Comparison of ENCODE assay signal across 9 mouse cellular contexts in genomic region chr8:120143911-120144651, GRCm38 (mm10). TPM values are rescaled to one million over a fixed set of nuclear protein-coding genes. Genes with fewer than 3 reads are reported as not detected.
DNase-seq lines count a peak whose midpoint lies in the region; ATAC-seq and TF ChIP-seq lines count a peak whose summit lies in the region.
"Had no signal": no experiment of that assay in that cellular context is flagged by ENCODE, and none has a peak within 500 bp of the region (broad histone marks: within the 10 kb centered on the region; RNA-seq: fewer than 3 reads in every experiment).

No protein-coding gene starts in this region.

- H3K27ac ChIP-seq in forebrain, embryonic 16.5 days (ENCODE audit: low read length), result peak overlapping the region; percentile 77
- peak overlapping the region; percentile 33; the same call in 1 of the 2 replicates for H3K27ac ChIP-seq in midbrain, embryonic 11.5 days (ENCODE audit: low read depth, low read length)
- no peak overlapping the region for H3K27ac ChIP-seq in intestine, postnatal 0 days (ENCODE audit: low read depth, low read length)
- H3K27ac ChIP-seq: heart, embryonic 15.5 days had no signal

- H3K36me3 ChIP-seq in forebrain, embryonic 16.5 days (ENCODE audit: control insufficient read depth, insufficient read depth), result no peaks in the 10 kb centered on the region
- no peaks in the 10 kb centered on the region for H3K36me3 ChIP-seq in midbrain, embryonic 11.5 days (ENCODE audit: control insufficient read depth, insufficient read depth, low read length)
- 0 out of 2 replicates have a peak, but pooled peaks cover 5% of the 10 kb centered on the region for H3K36me3 ChIP-seq in intestine, postnatal 0 days (ENCODE audit: control insufficient read depth, insufficient read depth)

- TF ChIP-seq CTCF in intestine, postnatal 0 days (IDR thresholded peaks at IDR 0.05; ENCODE audit: low read depth), result no peak

- H3K9me3 ChIP-seq in forebrain, embryonic 16.5 days (ENCODE audit: control insufficient read depth, low read length), result no peaks in the 10 kb centered on the region
- no peaks in the 10 kb centered on the region for H3K9me3 ChIP-seq in midbrain, embryonic 11.5 days (ENCODE audit: control insufficient read depth, low read length)
- H3K9me3 ChIP-seq in intestine, postnatal 0 days (ENCODE audit: control insufficient read depth), result no peaks in the 10 kb centered on the region
- H3K9me3 ChIP-seq: heart, embryonic 15.5 days had no signal

- no peak for DNase-seq in frontal cortex, postnatal 14 days (ENCODE audit: low spot score in 2 of 2)
- DNase-seq in adrenal gland, postnatal 25 days, result peak; percentile 72
- DNase-seq in midbrain, embryonic 11.5 days (ENCODE audit: low spot score, missing footprints), result no peak
- no peak for DNase-seq in thymus, postnatal 25 days
- DNase-seq in thymus, postnatal 10 days (ENCODE audit: low spot score in 2 of 2), result no peak

- WGBS in forebrain, embryonic 16.5 days, result 52% methylated on average over 15 of the region's 15 CpGs
- WGBS in midbrain, embryonic 11.5 days, result 71% methylated on average over 15 of the region's 15 CpGs
- WGBS in intestine, postnatal 0 days, result 74% methylated on average over 15 of the region's 15 CpGs

- peak overlapping the region; percentile 13; the same call in 1 of the 2 replicates for H3K9ac ChIP-seq in forebrain, embryonic 16.5 days (replicated peaks; ENCODE audit: low read depth, low read length)
- no peak overlapping the region for H3K9ac ChIP-seq in midbrain, embryonic 11.5 days (ENCODE audit: low read length)
- no peak overlapping the region for H3K9ac ChIP-seq in intestine, postnatal 0 days (ENCODE audit: low read depth, low read length)
- H3K9ac ChIP-seq: heart, embryonic 15.5 days had no signal

- H3K27me3 ChIP-seq in forebrain, embryonic 16.5 days (replicated peaks; ENCODE audit: control insufficient read depth, insufficient read depth, low read length), result no peaks in the 10 kb centered on the region
- H3K27me3 ChIP-seq in midbrain, embryonic 11.5 days (ENCODE audit: control insufficient read depth, insufficient read depth, low read length), result no peaks in the 10 kb centered on the region
- no peaks in the 10 kb centered on the region for H3K27me3 ChIP-seq in intestine, postnatal 0 days (replicated peaks; ENCODE audit: control insufficient read depth, insufficient read depth, low read length)
- H3K27me3 ChIP-seq: heart, embryonic 15.5 days had no signal

- ATAC-seq in frontal cortex, adult (ENCODE audit: low TSS enrichment), result peak; percentile 57
- peak; percentile 70 for ATAC-seq in forebrain, embryonic 16.5 days
- peak; percentile 59; the same call in 1 of the 2 replicates for ATAC-seq in midbrain, embryonic 11.5 days (ENCODE audit: low FRiP score)
- ATAC-seq in intestine, postnatal 0 days, result no peak

- H3K4me1 ChIP-seq in forebrain, embryonic 16.5 days (replicated peaks; ENCODE audit: control insufficient read depth, insufficient read depth, low read length), result peaks cover 19% of the 10 kb centered on the region
- H3K4me1 ChIP-seq in midbrain, embryonic 11.5 days (ENCODE audit: control insufficient read depth, insufficient read depth, low read length), result peaks cover 14% of the 10 kb centered on the region
- H3K4me1 ChIP-seq in intestine, postnatal 0 days (replicated peaks; ENCODE audit: control insufficient read depth, insufficient read depth, low read length), result peaks cover 7% of the 10 kb centered on the region; the same call in 1 of the 2 replicates

- no peak overlapping the region for H3K4me3 ChIP-seq in forebrain, embryonic 16.5 days (replicated peaks; ENCODE audit: low read length)
- no peak overlapping the region for H3K4me3 ChIP-seq in midbrain, embryonic 11.5 days (ENCODE audit: low read depth, low read length)
- H3K4me3 ChIP-seq in intestine, postnatal 0 days (ENCODE audit: low read depth, low read length), result no peak overlapping the region
- H3K4me3 ChIP-seq: heart, embryonic 15.5 days had no signal

- no peak overlapping the region for H3K4me2 ChIP-seq in forebrain, embryonic 16.5 days (ENCODE audit: low read length)
- H3K4me2 ChIP-seq in midbrain, embryonic 11.5 days, result no peak overlapping the region
- no peak overlapping the region for H3K4me2 ChIP-seq in intestine, postnatal 0 days (replicated peaks; ENCODE audit: low read depth)
- H3K4me2 ChIP-seq: heart, embryonic 15.5 days had no signal

RNA-seq across cellular contexts. Expression of gene 6430548M08Rik, which starts 30.1 kb away (rescaled TPM):
- total RNA-seq in adrenal gland, postnatal 25 days (2021), result 111 and 165 TPM in 2 replicates
- 27.5 and 29.2 TPM in 2 replicates for polyA plus RNA-seq in forebrain, embryonic 16.5 days (2015; fragmentation: Nextera tagmentation; extraction: Ambion mirVana)
- 12.4 and 13.5 TPM in 2 replicates for polyA plus RNA-seq in midbrain, embryonic 11.5 days (2014; fragmentation: Nextera tagmentation; extraction: Ambion mirVana)
- polyA plus RNA-seq in intestine, postnatal 0 days (2015; fragmentation: Nextera tagmentation; extraction: Ambion mirVana), result 6.0 and 7.1 TPM in 2 replicates

RNA-seq across cellular contexts. Expression of gene Fam92b, which starts 33.2 kb away (rescaled TPM):
- total RNA-seq in adrenal gland, postnatal 25 days (2021), result 1.6 TPM in 1 of 2 replicates, not detected in the other
- polyA plus RNA-seq in forebrain, embryonic 16.5 days (2015; fragmentation: Nextera tagmentation; extraction: Ambion mirVana), result 1.3 and 1.8 TPM in 2 replicates
- polyA plus RNA-seq in midbrain, embryonic 11.5 days (2014; fragmentation: Nextera tagmentation; extraction: Ambion mirVana), result 2.4 and 3.4 TPM in 2 replicates
- 0.29 TPM in 1 of 2 replicates, not detected in the other for polyA plus RNA-seq in intestine, postnatal 0 days (2015; fragmentation: Nextera tagmentation; extraction: Ambion mirVana)

RNA-seq across cellular contexts. Expression of gene Zdhhc7, which starts 42.8 kb away (rescaled TPM):
- total RNA-seq in adrenal gland, postnatal 25 days (2021), result 58.5 and 60.1 TPM in 2 replicates
- 28.9 and 29.7 TPM in 2 replicates for polyA plus RNA-seq in forebrain, embryonic 16.5 days (2015; fragmentation: Nextera tagmentation; extraction: Ambion mirVana)
- 24.2 and 25.9 TPM in 2 replicates for polyA plus RNA-seq in midbrain, embryonic 11.5 days (2014; fragmentation: Nextera tagmentation; extraction: Ambion mirVana)
- polyA plus RNA-seq in intestine, postnatal 0 days (2015; fragmentation: Nextera tagmentation; extraction: Ambion mirVana), result 39.4 and 44.9 TPM in 2 replicates
